Mouse (Mus musculus) liver, embryonic 14.5 days (tissue): ENCODE data around the gene Hid1. TPM values are rescaled to one million over a fixed set of nuclear protein-coding genes. Genes with fewer than 3 reads are reported as not detected.

Source experiments
- ATAC-seq: fragments of 200-750 bp; cut with Nextera tagmentation; 2 replicates; pipeline ENCODE4 v1.8.0; 2017; ENCODE audit warnings: moderate number of reproducible peaks, mild to moderate bottlenecking, moderate library complexity; ENCODE audit not compliant: insufficient read depth
- DNase-seq, 3 experiments: peaks; one replicate each; pipeline ENCODE4 v3.0.0-alpha.2; 2012 to 2013; ENCODE audit warnings: low read depth in 3 of 3, low spot score in 3 of 3
- H3K27ac ChIP-seq: fragments of 300-500 bp; sonication (generic); 2 replicates; pipeline ENCODE4 v1.5.1; 2014; ENCODE audit warnings: moderate library complexity, mild to moderate bottlenecking, control low read depth, inconsistent platforms
- H3K27me3 ChIP-seq: fragments of 300-500 bp; sonication (generic); 2 replicates; pipeline ENCODE4 v1.6.1; 2014; ENCODE audit warnings: mild to moderate bottlenecking, low read length, moderate library complexity; ENCODE audit not compliant: control insufficient read depth, insufficient read depth
- H3K36me3 ChIP-seq: fragments of 300-500 bp; sonication (generic); replicated peaks from 2 replicates; pipeline ENCODE4 v1.6.1; 2014; ENCODE audit warnings: low read depth; ENCODE audit not compliant: control insufficient read depth, insufficient read depth
- H3K4me1 ChIP-seq, 2 experiments: fragments of 200-500 bp in 1 of 2; fragments of 300-500 bp in 1 of 2; sonication (generic) in 1 of 2; replicated peaks; 2 replicates each; pipeline ENCODE4 v1.6.1; 2012 to 2014; ENCODE audit warnings: antibody characterized with exemption in 1 of 2, inconsistent platforms in 1 of 2, low read length in 1 of 2; ENCODE audit not compliant: control insufficient read depth in 2 of 2, insufficient read depth in 2 of 2
- H3K4me2 ChIP-seq: fragments of 300-500 bp; sonication (generic); 2 replicates; pipeline ENCODE4 v1.6.1; 2014; ENCODE audit warnings: low read depth, mild to moderate bottlenecking, control low read depth, moderate library complexity
- H3K4me3 ChIP-seq, 2 experiments: fragments of 200-500 bp in 1 of 2; fragments of 300-500 bp in 1 of 2; sonication (generic) in 1 of 2; 2 replicates each; pipeline ENCODE4 v1.5.1; 2012 to 2014; ENCODE audit warnings: low read depth in 2 of 2, low read length in 2 of 2, mild to moderate bottlenecking in 2 of 2, control low read depth in 1 of 2, inconsistent platforms in 1 of 2, moderate library complexity in 1 of 2; ENCODE audit not compliant: insufficient read depth in 1 of 2
- H3K9ac ChIP-seq: fragments of 300-500 bp; sonication (generic); replicated peaks from 2 replicates; pipeline ENCODE4 v1.6.1; 2014; ENCODE audit warnings: mild to moderate bottlenecking, control low read depth, moderate library complexity
- H3K9me3 ChIP-seq: fragments of 300-500 bp; sonication (generic); 2 replicates; pipeline ENCODE4 v1.6.1; 2016; ENCODE audit warnings: low read length, mixed read lengths; ENCODE audit not compliant: control insufficient read depth
- CTCF ChIP-seq: IDR thresholded peaks from 2 replicates; pipeline ENCODE4 v1.5.1; 2016; ENCODE audit warnings: antibody characterized with exemption, low read depth, control low read depth
- EP300 ChIP-seq: IDR thresholded peaks from 2 replicates; pipeline ENCODE4 v1.6.1; 2016; ENCODE audit warnings: antibody characterized with exemption, low read depth
- WGBS: fragments of 180-500 bp; shearing (Covaris S2); extraction: QIAGEN DNeasy Blood & Tissue Kit; methylation state at CpG from one replicate; pipeline ENCODE4 v1.1.7; 2014; ENCODE audit not compliant: insufficient replicate concordance; 5-methylcytosine and 5-hydroxymethylcytosine counted together
- polyA plus RNA-seq, 2 experiments: library from polyadenylated mRNA; depleted of rRNA in 1 of 2; stranded (reverse) in 1 of 2; unstranded in 1 of 2; fragments of >200 nt; fragmentation: Nextera tagmentation in 1 of 2; extraction: Ambion mirVana in 1 of 2; gene quantifications; 2 replicates each; pipeline versions ENCODE4 v1.2.1 to v1.2.3; 2012 to 2014

Hid1 gene
- polyA plus RNA-seq, 2 experiments = 0.50 to 0.59 TPM

- 41% methylated on average over 12 of the region's 12 CpGs for WGBS
- DNase-seq (no peak), ATAC-seq (no peak)
- H3K4me2 ChIP-seq = no peak overlapping the region
- H3K9ac ChIP-seq = no peak overlapping the region
- TF ChIP-seq CTCF (no peak), EP300 (no peak)
- peaks cover 24% of the 10 kb centered on the region for H3K27me3 ChIP-seq
- H3K36me3 ChIP-seq = no peaks in the 10 kb centered on the region
- no peak overlapping the region for H3K27ac ChIP-seq
- no peaks in the 10 kb centered on the region for H3K4me1 ChIP-seq
- H3K4me3 ChIP-seq = no peak overlapping the region
- H3K9me3 ChIP-seq = no peaks in the 10 kb centered on the region
Measured at GRCm38 (mm10) chr11:115374695-115375425, 7.3 kb upstream of the Hid1 start.

- Histone ChIP-seq H3K27me3 (peaks cover 24% of the 10 kb centered on the region), H3K9ac (no peak overlapping the region), H3K4me2 (peak overlapping the region; percentile 50), H3K36me3 (no peaks in the 10 kb centered on the region), H3K4me1 (no peaks in the 10 kb centered on the region), H3K9me3 (no peaks in the 10 kb centered on the region), H3K27ac (no peak overlapping the region), H3K4me3 (no peak overlapping the region)
- DNase-seq (no peak), ATAC-seq (no peak)
- 3% methylated on average over 30 of the region's 30 CpGs for WGBS
- TF ChIP-seq EP300 (no peak), CTCF (no peak)
Measured at GRCm38 (mm10) chr11:115373805-115374694, 6.5 kb upstream of the Hid1 start.

DNA sequence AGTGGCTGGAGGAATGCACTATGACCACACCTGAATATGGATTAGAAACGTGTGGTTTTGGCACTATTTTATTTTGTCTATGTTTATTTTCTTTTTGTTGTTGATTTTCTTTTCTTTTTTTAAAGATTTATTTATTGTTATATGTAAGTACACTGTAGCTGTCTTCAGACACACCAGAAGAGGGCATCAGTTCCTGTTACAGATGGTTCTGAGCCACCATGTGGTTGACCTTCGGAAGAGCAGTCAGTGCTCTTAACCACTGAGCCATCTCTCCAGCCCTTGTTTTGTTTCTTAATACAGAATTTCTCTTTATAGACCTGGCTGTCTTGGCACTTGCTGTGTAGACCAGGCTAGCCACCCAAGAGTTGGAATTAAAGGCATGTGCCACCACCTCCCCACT lies 5.2 kb upstream of the Hid1 start:
- H3K27me3 ChIP-seq = peaks cover 32% of the 10 kb centered on the region
- no peak for TF ChIP-seq EP300
- TF ChIP-seq CTCF = no peak
- no peak overlapping the region for H3K9ac ChIP-seq
- H3K4me3 ChIP-seq = no peak overlapping the region
- no peaks in the 10 kb centered on the region for H3K9me3 ChIP-seq
- DNase-seq = no peak
- no peak for ATAC-seq
- no peaks in the 10 kb centered on the region for H3K36me3 ChIP-seq
- H3K27ac ChIP-seq = no peak overlapping the region
- whole genome bisulfite sequencing = 29% methylated on average over 2 of the region's 2 CpGs
- no peak overlapping the region for H3K4me2 ChIP-seq
- peaks cover 0 to under 1% of the 10 kb centered on the region in 2 experiments; a peak in 1 of 4 replicates for H3K4me1 ChIP-seq

DNA sequence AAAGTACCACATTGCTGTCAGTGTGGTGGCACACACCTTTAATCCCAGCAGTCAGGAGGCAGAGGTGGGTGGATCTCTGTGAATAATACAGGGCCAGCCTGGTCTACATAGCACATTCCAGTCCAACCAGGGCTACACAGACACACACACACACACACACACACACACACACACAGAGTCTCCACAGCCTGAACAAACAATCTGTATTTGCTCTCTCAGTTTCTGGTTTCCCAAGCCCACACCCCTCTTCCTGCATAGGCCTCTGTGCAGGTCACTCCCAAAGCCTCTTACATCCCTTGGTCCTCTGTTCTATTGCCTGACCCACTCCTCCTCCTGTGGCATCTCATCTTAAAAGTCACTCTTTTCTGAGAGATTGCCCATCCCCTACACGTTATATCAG lies 4.5 kb upstream of the Hid1 start:
- Histone ChIP-seq H3K4me2 (no peak overlapping the region), H3K4me1 (peaks cover 0 to 2% of the 10 kb centered on the region in 2 experiments; a peak in 1 of 4 replicates), H3K27me3 (peaks cover 37% of the 10 kb centered on the region), H3K9me3 (no peaks in the 10 kb centered on the region), H3K36me3 (no peaks in the 10 kb centered on the region), H3K4me3 (no peak overlapping the region), H3K9ac (no peak overlapping the region), H3K27ac (no peak overlapping the region)
- WGBS = 33% methylated on average over 1 of the region's 1 CpGs
- no peak for ATAC-seq
- TF ChIP-seq EP300 (no peak), CTCF (no peak)
- no peak for DNase-seq

DNA sequence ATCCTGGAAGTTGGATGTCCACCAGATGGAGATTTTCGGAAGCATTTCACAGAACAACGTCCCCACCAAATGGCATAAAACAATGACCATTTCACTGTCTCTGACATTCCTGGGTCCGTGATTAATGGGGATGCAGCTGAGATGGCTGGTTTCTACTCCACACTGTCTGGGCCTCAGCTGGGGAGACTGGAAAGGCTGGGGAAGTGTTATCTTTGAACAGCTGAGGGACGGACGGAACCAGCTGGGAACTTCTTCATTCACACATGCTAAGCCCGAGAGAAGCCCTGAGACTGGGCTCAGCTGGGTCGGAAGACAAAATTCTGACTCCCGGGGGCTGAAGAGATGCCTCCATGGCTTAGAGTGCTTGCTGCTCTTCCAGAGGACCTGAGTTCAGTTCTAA lies 3.8 kb upstream of the Hid1 start:
- H3K9me3 ChIP-seq = no peaks in the 10 kb centered on the region
- WGBS = 57% methylated on average over 8 of the region's 8 CpGs
- peaks cover 44% of the 10 kb centered on the region for H3K27me3 ChIP-seq
- ATAC-seq = no peak
- no peak overlapping the region for H3K27ac ChIP-seq
- no peak overlapping the region for H3K4me2 ChIP-seq
- DNase-seq = no peak
- no peak overlapping the region for H3K4me3 ChIP-seq
- TF ChIP-seq CTCF (no peak), EP300 (no peak)
- H3K4me1 ChIP-seq = peaks cover 0 to 2% of the 10 kb centered on the region in 2 experiments; a peak in 1 of 4 replicates
- no peak overlapping the region for H3K9ac ChIP-seq
- no peaks in the 10 kb centered on the region for H3K36me3 ChIP-seq
